Mouse (Mus musculus): ENCODE data around the gene Bhlhe40.

Bhlhe40 gene

DNA sequence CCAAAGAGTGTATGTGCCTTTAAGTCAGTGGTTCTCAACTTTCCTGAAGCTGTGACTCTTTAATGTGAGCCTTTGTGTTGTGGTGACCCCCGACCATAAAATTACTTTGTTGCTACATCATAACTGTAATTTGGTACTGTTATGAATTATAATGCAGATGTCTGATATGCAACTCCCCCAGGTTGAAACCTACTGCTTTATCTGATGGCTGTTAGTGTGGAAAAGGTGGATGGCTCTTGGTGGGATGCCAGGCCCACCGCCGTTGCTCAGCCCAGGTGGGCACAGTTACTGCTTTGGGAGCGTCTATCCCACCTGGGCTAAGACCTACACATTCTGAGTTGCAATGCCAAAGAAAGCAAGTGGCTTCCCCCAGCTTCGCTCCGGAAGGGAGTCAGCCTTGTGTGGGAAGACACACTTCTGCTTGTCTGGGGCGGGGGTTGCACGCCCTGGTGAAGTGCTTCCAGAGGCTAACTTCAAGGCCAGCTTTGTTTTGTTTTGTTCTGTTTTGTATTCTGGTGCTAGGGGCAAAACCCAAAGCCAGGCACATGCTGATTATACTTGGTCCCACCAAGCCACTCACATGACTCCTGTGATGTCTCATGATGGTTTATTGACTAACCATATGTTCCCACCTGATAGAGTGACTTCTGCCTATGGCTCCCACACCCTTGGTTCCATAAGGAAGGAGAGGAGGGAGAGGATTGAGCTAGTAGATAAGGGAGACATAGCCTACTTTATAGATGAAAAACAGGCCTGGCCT lies 34.7 kb downstream of the Bhlhe40 start:
- no peak for DNase-seq (ENCODE audit: low spot score)

DNA sequence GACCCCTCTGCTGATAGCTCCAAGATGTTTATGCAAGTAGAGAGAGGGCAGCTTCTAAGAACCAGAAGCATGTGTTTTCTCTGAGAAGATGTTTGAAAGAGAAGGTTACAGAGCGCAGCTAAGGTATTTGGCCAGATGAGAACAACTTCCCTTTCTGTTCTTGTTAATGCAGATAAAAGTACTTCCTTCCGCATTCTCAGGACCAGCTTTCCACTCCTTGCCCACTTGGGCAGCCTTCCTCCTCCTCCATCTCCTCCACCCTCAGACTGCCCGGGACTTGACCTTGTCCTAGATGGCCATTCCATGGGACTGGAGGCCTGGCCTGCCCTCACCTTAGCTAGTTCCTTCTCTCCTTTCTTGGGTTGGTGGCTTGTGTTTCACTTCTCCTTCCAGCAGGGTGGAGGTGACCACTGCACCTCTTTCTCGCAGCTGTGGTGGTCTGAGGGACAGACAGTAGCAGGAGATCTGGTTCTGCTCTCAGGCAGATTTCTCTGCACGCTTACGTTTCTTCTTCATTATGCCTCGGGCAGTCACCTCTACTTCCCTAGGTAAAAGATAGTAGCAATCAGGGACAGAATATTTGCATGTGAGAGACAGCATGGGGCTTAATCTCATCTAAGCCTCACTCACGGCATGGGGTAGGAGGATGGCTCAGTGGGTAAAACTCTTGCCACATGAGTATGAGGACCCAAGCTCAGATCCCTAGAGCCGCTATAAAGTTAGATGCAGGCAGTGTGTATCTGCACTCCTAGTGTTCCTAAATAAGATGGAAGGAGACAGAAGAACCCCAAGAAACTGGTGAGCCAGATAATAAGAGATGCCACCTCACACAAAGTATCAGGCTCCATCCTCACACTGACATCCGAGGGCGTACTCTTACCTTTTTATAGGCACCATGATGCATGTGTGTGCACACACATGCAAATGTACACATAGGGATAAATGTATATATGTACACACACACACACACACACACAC lies 35.7 kb downstream of the Bhlhe40 start:
- no peak for DNase-seq (ENCODE audit: low spot score)

DNA sequence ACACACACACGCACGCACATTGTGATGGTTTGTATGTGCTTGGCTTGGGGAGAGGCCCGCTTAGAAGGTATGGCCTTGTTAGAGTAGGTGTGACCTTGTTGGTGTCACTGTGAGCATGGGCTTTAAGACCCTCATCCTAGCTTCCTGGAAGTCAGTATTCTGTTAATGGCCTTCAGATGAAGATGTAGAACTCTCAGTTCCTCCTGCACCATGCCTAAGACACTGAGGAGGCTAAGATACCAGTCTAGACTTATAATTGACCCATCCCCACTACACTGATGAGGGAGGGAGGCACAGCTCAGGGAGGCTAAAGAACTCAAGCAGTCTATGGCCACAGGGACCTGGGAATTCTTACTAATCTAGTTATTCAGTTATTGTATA lies 36.4 kb downstream of the Bhlhe40 start:
- DNase-seq (ENCODE audit: low spot score): no peak

DNA sequence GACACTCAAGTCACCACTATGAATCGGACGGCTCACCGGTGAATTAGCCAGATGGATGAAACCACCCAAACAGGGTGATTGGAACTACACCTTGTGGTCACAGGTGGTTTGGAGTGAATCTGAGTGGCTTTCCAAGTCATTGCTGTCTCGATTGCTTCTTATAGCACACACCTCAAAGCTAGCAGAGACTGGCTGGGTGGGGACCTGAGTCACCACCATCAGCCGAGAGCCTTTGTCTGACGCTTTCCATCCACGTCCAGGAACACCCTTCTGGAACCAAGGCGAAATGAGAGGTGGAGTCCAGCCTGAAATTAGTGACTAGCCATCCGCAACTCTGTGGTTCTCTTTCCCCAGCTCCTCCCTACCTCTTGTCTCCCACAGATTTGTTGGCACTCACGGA lies 36.9 kb downstream of the Bhlhe40 start:
- DNase-seq (ENCODE audit: low spot score): no peak

DNA sequence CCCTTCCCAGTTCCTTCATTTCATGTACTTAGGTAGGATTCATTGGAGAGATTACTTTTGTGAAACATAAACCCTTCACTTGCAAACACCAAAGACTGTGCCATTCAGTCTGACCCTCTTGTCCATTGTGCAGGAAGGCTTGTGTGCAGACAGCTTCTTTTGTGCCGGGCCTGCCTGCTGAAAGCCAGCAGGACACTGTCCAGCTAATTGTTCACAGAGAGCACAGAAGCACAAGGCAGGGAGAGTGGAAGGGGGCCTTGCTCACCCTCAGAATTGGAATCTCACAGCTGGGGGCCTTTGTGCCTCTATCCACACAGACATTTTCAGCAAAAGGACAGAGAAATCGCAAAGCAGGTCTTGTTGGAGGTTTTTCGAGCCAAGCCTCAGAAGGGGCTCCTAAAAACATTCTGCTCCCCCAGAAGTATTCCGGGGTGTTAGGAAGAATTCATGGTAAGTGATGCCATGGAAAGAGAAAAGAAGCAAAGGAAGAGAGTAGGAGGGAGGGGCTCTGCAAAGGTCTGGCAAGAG lies 38.0 kb downstream of the Bhlhe40 start:
- DNase-seq (ENCODE audit: low spot score): no peak

DNA sequence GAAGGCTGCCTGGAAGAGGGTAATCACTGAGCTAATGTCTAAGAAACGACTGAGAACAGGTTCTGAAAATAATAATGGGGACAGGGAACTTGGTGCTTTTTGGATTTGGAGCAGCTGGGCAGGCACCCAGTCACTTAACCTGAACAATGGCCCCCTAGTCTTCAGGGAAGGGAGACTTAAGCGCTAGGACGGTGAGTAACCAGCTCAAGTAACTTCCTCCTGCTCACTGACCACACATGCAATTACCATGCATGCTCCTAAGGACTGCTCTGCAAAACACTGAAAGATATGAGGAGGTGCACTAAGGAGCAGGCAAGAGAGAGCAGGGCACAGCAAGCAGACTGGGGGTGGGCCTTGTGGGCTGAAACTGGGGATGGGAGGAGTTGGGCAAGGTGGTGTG lies 39.2 kb downstream of the Bhlhe40 start:
- no peak for DNase-seq (ENCODE audit: low spot score)

DNA sequence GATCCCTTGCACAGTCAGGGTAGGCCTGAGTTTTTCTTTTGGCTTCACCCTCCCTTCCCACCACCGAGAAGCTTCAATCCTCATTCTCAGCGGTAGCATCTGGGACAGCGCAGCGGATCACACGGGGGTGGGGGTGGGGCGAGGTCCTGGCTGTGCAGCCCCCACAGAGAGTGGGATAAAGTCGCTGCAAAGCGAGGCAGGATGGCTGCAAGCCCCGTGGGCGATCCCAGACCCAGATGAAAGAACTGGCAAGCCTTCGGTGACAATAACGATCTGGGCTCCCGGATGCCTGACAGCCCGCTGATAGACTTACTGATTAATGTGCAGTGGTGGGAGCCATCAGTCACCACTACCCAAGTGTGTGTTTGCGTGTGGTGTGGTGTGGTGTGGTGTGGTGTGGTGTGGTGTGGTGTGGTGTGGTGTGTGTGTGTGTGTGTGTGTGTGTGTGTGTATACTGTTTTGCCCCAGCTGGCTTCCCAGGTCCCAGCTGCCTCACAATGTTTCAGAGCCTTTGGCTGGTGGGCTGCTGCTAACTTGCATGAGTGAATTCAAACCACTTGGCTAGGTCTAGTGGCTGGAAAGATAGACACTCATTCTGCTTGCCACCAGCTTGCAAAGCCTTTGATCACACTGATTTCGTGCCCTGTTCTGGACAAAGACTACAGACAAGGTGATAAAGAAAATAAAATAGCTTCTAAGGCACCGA lies 40.4 kb downstream of the Bhlhe40 start:
- no peak for DNase-seq (ENCODE audit: low spot score)

DNA sequence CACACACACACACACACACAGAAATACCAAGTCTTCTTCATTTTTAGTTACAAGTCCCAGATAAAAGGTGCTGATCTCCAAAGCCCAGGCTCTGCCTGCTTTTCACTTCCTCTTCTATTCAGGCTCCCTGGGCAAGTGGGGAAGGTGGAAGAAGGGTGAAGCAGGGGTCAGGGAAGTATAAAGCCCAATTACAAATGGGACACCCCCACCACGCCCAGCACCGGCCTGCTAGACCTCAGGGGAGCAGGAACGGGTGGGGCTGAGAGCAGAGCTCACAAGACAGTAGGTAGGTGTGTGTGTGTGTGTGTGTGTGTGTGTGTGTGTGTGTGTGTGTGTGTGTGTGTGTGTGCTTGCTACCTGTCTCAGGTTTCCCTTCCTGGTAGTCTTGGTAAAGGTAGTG lies 42.2 kb downstream of the Bhlhe40 start:
- DNase-seq (ENCODE audit: low spot score): no peak

DNA sequence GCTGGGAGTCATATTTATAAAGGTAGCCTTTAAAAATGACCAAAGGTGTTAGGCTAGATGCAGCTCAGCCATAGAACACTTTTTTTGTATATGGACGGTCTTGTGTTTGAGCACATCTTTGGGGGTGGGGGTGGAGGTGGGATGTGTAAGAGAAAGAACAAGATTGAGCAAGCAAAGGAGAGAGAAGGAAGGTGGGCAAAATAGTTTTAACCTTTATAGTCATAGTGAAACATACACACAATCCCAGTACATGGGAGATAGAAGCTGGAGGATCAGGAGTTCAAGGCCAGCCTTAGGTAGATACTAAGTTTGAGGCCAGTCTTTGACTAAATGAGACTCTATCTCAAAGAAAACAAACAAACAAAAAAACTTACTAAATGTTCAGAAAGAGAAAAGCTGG lies 42.7 kb downstream of the Bhlhe40 start:
- no peak for DNase-seq (ENCODE audit: low spot score)

DNA sequence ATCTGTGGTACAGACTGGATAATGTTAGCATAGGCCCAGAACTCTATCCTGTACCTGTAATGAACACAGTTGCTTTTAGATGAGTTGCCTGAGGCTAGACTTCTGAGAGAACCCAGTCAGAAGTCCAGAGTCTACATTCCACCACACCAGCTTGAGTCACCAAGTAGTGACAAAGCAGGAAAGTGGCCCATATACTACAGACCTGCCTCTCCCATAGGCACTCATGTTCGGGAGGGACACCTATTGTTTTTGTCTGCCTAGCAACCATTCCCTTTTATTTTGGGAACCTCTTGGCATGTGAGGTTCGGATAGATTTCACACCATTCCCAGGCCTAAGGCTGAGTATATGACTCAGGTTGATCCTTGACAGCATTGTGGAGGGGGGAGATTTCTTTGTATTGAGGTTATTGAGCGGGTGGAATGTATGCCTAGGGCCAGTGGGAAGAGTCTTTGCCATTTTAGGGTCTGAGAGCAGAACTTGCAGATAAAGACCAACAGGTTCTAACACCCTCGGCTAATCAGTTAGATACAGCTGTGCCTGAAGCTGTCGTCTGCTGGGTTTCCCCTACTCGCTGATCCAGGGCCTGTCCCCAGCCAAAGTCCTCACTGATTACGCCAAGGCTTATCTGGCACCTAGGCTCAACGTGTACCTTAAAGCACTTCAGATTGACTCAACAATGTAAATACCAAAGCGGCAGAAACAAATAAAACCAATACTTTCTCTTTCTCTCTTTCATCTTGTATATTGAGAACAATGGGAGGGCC lies 44.1 kb downstream of the Bhlhe40 start:
- peak; percentile 7 for DNase-seq (ENCODE audit: low spot score)

DNA sequence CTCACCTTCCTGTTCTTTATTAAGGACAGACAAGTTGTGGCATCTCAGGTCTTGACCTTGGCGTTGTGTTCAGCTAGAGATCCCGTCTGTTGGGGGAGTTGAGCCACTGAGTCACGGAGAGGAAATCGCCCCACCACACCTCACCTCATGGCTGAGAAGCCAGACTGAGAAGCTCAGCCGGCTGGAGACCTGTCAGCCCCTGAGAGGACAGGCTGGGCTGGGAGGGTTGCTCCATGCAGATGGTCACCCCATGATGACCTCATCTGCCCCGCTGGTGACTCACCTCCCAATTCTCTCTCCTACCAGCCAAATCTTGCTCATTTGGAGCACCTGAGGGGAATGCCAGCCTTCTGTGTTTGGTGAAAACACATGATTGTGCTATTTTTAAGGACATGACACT lies 45.5 kb downstream of the Bhlhe40 start:
- DNase-seq (ENCODE audit: low spot score): peak; percentile 39

DNA sequence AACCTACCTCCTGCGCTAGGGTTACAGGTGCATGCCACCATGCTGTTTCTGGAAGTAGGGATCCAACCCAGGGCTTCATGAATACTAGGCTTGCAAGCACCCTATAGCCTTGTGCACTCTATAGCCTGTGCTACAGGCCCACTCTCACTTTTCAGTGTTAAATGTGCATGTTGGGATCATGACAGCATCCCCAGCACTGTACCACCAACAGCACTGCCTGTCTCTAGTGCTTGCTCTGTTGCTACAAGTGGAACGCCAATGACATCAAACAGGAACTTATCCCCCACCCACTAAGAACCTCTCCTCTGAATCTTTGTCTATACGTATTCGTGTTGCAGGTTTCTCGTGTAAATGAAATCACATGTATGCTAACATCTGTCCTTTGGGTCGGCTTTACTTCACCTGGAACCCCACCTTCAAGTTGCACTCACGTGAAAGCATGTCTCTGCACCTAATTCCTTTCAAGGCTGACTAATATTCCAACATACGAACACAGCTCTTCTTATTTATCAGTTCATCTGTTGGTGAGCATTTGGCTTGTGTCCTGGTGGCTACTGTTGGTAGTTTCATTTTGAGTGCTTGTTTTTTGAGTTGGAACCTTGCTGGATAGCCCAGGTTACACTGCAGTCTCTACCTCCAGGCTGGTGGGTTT lies 46.7 kb downstream of the Bhlhe40 start:
- DNase-seq (ENCODE audit: low spot score): no peak

DNA sequence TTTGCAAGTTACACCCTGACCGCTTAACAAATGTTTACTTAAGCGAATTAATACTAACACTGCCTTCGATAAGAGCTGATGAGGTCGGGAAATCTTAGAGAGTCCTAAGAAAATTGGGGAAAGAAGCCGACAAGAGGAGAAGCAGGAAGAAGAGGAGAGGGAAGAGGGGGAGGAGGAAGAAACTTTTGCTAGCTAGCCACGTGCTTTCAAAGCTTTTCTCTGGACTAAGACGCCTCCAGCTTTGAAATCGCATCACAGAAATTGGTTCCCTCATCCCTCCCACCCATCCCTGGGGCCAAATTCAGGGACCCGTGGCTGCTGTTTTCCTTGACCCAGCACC lies 48.7 kb downstream of the Bhlhe40 start:
- DNase-seq (ENCODE audit: low spot score): no peak

DNA sequence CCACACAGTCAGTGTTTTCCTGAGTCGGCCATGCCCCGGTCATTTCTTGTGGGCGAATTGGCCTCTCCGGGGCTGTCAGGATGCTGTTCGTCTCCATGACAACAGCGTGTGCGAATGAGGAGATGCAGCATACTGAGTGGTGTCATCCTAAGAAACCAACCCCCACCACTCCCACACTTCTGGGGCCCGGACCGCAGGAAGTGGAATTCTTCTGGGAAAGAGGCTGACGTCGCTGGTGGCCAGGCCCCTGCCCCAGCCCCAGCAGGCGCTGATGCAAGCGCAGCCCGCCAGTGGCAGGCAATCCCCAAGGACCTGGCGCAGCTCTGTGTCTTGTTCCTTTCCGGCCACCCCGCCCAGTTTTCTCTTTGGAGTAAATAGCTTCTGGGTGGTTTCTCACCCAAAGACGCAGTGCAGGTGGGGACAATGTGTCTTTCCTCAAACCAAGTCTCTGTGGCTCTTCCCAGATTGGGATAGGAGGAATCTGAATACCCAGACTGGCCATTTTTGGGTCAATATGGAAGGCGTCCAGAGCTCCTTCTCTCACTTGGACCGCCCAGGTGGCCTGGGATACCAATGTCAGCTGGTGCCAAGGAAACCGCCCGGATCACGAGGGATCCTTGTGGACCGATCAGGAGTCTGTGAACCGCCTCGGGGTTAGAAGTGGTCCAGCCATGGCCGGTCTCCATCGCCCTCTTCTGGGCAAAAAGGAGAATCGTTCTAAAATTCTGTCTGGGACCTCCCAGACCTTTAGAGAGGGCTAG lies 49.2 kb downstream of the Bhlhe40 start:
- DNase-seq (ENCODE audit: low spot score): peak; percentile 72

DNA sequence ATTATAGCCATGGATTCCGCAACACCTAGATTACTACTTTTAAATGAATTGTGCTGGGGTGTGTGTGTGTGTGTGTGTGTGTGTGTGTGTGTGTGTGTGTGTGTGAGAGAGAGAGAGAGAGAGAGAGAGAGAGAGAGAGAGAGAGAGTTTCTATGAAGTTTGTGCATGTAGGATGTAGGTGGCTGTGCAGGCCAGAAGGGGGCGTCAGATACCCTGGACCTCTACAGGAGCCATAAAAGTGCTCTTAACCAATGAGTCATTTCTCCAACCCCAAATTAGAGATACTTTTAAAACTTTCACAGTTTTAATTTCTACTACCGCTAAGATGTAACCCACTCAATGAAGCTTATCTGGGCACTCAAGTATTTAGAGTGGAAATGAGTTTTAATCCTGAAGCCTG lies 50.2 kb downstream of the Bhlhe40 start:
- no peak for DNase-seq (ENCODE audit: low spot score)

DNA sequence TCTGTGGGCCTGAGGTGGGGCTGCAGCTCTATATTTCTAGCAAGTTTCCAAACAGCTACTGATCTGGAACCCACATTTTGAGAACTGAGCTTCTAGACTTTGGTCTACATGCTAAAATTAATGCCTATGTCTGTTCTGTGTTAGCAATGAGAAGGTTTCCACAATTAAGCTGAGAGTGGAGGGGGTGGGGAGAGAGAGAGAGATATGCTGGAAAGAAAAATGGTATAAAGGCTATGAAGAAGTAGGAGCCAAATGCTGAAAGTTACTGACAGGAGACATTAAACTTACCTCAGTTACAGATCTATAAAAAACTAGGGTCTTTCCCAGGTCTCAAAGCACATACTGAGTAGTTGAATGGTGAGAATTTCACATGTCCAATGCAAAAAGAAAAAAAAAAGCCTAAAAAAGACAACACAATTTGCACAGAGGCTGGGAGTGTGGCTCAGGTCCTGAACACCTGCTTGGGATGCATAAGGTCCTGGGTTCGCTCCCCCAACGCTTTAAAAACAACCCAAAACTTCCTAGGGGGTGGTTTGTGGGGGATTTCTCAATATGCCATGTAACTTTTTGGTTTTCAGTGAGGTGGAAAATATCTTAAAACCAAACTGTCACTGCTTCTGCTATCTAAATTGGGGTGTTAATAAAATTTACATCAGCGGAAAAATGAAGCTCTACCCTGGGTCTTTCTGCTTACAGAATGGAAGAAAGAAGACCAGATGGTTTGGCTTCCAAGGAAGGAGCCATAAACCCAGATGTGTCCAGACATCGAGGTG lies 50.9 kb downstream of the Bhlhe40 start:
- no peak for DNase-seq (ENCODE audit: low spot score)

DNA sequence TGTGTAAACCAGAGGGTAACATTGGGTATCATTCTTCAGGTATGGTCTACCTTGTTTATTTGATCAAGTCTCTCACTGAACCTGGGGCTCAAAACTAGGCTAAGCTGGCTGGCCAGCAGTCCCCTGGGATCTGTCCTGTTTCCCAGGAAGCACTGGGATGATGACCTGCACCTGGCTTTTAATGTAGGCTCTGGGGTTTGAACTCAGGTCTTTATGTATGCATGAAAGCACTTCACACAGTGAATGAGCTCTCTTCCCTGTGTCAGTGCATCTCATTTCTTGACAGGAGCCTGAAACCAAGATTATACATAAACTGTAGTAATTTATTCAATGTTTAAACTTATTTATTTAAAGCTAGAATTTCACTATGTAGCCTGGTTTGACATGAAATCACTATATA lies 51.7 kb downstream of the Bhlhe40 start:
- no peak for DNase-seq (ENCODE audit: low spot score)

DNA sequence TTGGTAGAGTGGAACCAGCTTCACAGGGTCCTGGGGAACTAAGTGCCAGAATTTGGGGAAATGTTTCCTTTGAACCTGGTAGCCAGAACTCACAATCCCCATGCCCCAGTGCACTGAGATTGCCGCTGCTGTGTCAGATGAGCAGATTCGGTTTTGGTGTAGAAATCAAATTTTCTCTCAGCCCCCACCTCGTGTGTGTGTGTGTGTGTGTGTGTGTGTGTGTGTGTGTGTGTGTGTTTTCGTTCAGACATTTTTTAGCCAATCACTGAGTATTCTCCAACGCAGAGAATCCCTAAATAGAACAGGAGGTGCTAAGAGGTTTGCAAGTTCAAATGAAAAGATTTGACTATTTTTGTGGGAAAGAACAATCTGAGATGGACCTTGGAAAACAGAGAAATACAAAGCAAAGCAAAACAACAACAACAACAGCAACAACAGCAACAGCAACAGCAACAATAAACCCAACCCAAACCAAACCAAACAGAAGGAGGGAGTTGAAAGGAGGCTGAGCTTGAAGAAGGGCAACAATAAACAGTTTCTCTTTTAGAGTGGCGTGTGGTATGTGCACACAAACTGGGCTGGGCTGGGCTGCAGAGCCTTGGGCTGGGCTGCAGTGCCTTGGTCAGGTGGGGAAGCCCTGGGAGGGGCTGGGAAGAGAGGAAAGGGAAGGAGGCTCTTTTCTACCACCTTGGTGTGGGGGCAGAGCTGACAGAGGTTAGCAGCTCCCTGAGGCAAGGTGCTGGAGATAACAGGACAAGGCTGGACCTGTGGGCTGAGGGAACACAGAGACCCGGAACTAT lies 52.9 kb downstream of the Bhlhe40 start:
- peak; percentile 34 for DNase-seq (ENCODE audit: low spot score)
